In the genomic region with DNA sequence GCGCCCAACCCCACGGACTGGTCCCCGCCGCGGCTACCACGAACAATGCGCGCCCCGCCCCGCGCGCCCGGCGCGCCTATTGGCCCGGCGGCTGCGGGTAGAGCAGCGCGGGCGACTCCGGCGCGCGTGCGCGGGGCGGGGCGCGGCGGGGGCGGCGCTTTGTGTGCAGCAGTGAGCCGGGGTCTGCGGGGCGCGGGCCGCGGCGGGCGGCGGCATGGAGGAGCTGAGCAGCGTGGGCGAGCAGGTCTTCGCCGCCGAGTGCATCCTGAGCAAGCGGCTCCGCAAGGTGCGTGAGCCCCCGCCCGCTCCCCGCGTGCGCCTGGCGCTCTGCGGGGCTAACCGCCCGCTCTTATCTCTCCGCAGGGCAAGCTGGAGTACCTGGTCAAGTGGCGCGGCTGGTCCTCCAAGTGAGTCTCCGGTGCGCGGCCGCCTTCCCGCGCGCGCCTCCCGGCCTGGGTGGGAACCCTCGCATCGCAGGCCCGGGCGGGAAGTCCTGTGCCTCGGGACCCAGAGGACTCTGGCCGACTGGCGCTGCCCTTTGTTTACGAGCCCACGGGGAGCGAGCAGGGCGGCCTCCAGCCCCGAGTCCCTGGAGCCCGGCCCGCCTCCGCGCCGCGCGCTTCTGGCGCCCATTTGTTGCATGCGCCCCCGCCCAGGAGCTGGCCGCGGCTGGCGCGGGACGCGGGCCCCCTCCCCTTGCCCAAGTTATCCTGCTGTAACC, we compare ENCODE assay signal across 8 mouse cellular contexts. TPM values are rescaled to one million over a fixed set of nuclear protein-coding genes. Genes with fewer than 3 reads are reported as not detected.
A peak's percentile ranks its signal among the peaks of the same experiment; 100 is the strongest.
DNase-seq lines count a peak whose midpoint lies in the region; ATAC-seq and TF ChIP-seq lines count a peak whose summit lies in the region.

Gene Cbx2 (plus strand): TSS at position 68 of the 721 bp plus-strand sequence.

- no peak for TF ChIP-seq CTCF in E14TG2a.4 (conservative IDR thresholded peaks at IDR 0.05; ENCODE audit: low read length)
- TF ChIP-seq CTCF in liver, postnatal 0 days (IDR thresholded peaks at IDR 0.05; ENCODE audit: low read depth), result no peak

- peaks cover 55% of the 10 kb centered on the region for H3K27me3 ChIP-seq in E14TG2a.4 (ENCODE audit: insufficient read depth, low read length)
- peaks cover 19% of the 10 kb centered on the region for H3K27me3 ChIP-seq in forebrain, embryonic 13.5 days
- H3K27me3 ChIP-seq in liver, postnatal 0 days (ENCODE audit: insufficient read depth, low read length), result peaks cover 37% of the 10 kb centered on the region
- H3K27me3 ChIP-seq in neural tube, embryonic 13.5 days, result peaks cover 16% of the 10 kb centered on the region

- DNase-seq in heart, postnatal 10 days, result peak; percentile 88 to 91
- DNase-seq in kidney, postnatal 36 days, result peak; percentile 90 to 96
- peak; percentile 82 for DNase-seq in liver, postnatal 0 days
- DNase-seq in testis, postnatal 14 days (ENCODE audit: low spot score), result peak; percentile 85

- no peaks in the 10 kb centered on the region for H3K9me3 ChIP-seq in E14TG2a.4 (ENCODE audit: low read length)
- no peaks in the 10 kb centered on the region for H3K9me3 ChIP-seq in forebrain, embryonic 13.5 days (replicated peaks)
- no peaks in the 10 kb centered on the region for H3K9me3 ChIP-seq in liver, postnatal 0 days (ENCODE audit: low read length)
- no peaks in the 10 kb centered on the region for H3K9me3 ChIP-seq in neural tube, embryonic 13.5 days

- 0% methylated on average over 52 of the region's 99 CpGs for WGBS in forebrain, embryonic 13.5 days
- WGBS in liver, postnatal 0 days (ENCODE audit: insufficient replicate concordance), result under 1% methylated on average over 83 of the region's 99 CpGs
- WGBS in neural tube, embryonic 13.5 days, result under 1% methylated on average over 50 of the region's 99 CpGs

- peaks cover 40% of the 10 kb centered on the region for H3K4me1 ChIP-seq in E14TG2a.4 (replicated peaks; ENCODE audit: low read depth, low read length)
- H3K4me1 ChIP-seq in brown adipose tissue, adult 24 weeks (ENCODE audit: control insufficient read depth, insufficient read depth, insufficient read length, low read length), result peaks cover 2% of the 10 kb centered on the region; the same call in 1 of the 2 replicates
- peaks cover 47% of the 10 kb centered on the region for H3K4me1 ChIP-seq in forebrain, embryonic 13.5 days
- peaks cover 14% of the 10 kb centered on the region for H3K4me1 ChIP-seq in liver, postnatal 0 days (ENCODE audit: insufficient read depth)
- H3K4me1 ChIP-seq in neural tube, embryonic 13.5 days (replicated peaks), result peaks cover 45% of the 10 kb centered on the region

- H3K9ac ChIP-seq in forebrain, embryonic 13.5 days, result peak within 1 kb of the TSS; percentile 98
- H3K9ac ChIP-seq in liver, postnatal 0 days (replicated peaks), result peak within 1 kb of the TSS; percentile 71
- H3K9ac ChIP-seq in neural tube, embryonic 13.5 days, result peak within 1 kb of the TSS; percentile 95

- H3K4me2 ChIP-seq in forebrain, embryonic 13.5 days, result peak within 1 kb of the TSS; percentile 98
- peak within 1 kb of the TSS; percentile 95 for H3K4me2 ChIP-seq in liver, postnatal 0 days (ENCODE audit: low read depth, low read length)
- H3K4me2 ChIP-seq in neural tube, embryonic 13.5 days, result peak within 1 kb of the TSS; percentile 91

- peak; percentile 96 for ATAC-seq in forebrain, embryonic 13.5 days
- peak; percentile 88 for ATAC-seq in liver, postnatal 0 days
- peak; percentile 89 for ATAC-seq in neural tube, embryonic 13.5 days (ENCODE audit: low read depth)

- peak within 1 kb of the TSS; percentile 98 for H3K4me3 ChIP-seq in E14TG2a.4 (replicated peaks; ENCODE audit: low read length)
- H3K4me3 ChIP-seq in brown adipose tissue, adult 24 weeks (ENCODE audit: insufficient read depth, low read depth, low read length), result peak within 1 kb of the TSS; percentile 91
- peak within 1 kb of the TSS; percentile 98 for H3K4me3 ChIP-seq in forebrain, embryonic 13.5 days
- H3K4me3 ChIP-seq in liver, postnatal 0 days (ENCODE audit: low read depth, low read length), result peak within 1 kb of the TSS; percentile 70
- H3K4me3 ChIP-seq in neural tube, embryonic 13.5 days, result peak within 1 kb of the TSS; percentile 77

- TF ChIP-seq EP300 in liver, postnatal 0 days (IDR thresholded peaks at IDR 0.05; ENCODE audit: low read depth), result no peak

- no peak within 1 kb of the TSS for H3K27ac ChIP-seq in brown adipose tissue, adult 24 weeks (replicated peaks; ENCODE audit: low read depth, low read length)
- H3K27ac ChIP-seq in forebrain, embryonic 13.5 days, result peak within 1 kb of the TSS; percentile 95
- peak within 1 kb of the TSS; percentile 84 for H3K27ac ChIP-seq in liver, postnatal 0 days (ENCODE audit: low read depth)
- peak within 1 kb of the TSS; percentile 93 for H3K27ac ChIP-seq in neural tube, embryonic 13.5 days (replicated peaks)

- intact Hi-C loops in heart, postnatal 10 days (cut with DNase I), result no loop called here

- peaks cover 34% of the 10 kb centered on the region for H3K36me3 ChIP-seq in E14TG2a.4 (ENCODE audit: insufficient read depth, low read length)
- H3K36me3 ChIP-seq in forebrain, embryonic 13.5 days (ENCODE audit: poor library complexity, severe bottlenecking), result peaks cover 20% of the 10 kb centered on the region
- H3K36me3 ChIP-seq in liver, postnatal 0 days (replicated peaks; ENCODE audit: insufficient read depth, low read length), result no peaks in the 10 kb centered on the region
- H3K36me3 ChIP-seq in neural tube, embryonic 13.5 days, result peaks cover 22% of the 10 kb centered on the region

RNA-seq across cellular contexts. Expression of gene Cbx2, which starts in this region (rescaled TPM):
- 0.91 and 1.1 TPM in 2 replicates for polyA plus RNA-seq in brown adipose tissue, adult 24 weeks (2012; ENCODE audit: insufficient read depth, insufficient read length, missing spikeins)
- polyA plus RNA-seq in forebrain, embryonic 13.5 days (2015; fragmentation: Nextera tagmentation; extraction: Ambion mirVana), result 45.2 and 52.0 TPM in 2 replicates
- 1 to 10 TPM; 5.2 to 6.8 TPM for total RNA-seq in heart, postnatal 10 days (2021)
- polyA plus RNA-seq in liver, postnatal 0 days (2015; fragmentation: Nextera tagmentation; extraction: Ambion mirVana), result 1.9 and 2.0 TPM in 2 replicates
- polyA plus RNA-seq in neural tube, embryonic 13.5 days (2015; fragmentation: Nextera tagmentation; extraction: Ambion mirVana), result 17.4 and 21.4 TPM in 2 replicates
